Comparison of ENCODE assay signal across 13 mouse cellular contexts in the genomic region with DNA sequence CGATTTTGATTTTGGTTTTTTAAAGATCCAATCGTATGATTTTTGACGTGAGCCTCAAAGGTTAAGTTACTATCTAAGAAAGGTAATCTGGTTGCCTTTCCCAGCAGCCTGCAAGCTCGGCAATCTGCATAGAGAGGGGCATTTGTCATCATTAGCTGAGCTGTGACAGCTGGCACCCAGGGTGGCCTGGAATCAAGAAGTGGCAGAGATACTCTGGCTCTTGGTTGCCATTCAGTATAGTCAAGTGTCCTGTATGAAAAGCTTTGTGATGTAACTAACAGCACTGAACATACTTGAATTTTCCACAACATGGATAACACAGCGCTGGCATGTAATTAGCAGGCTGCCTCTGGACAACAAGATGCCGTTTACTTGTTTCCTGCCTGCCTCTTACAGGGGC. TPM values are rescaled to one million over a fixed set of nuclear protein-coding genes. Genes with fewer than 3 reads are reported as not detected.
DNase-seq lines count a peak whose midpoint lies in the region; ATAC-seq and TF ChIP-seq lines count a peak whose summit lies in the region.
"Had no signal": no experiment of that assay in that cellular context is flagged by ENCODE, and none has a peak within 500 bp of the region (broad histone marks: within the 10 kb centered on the region; RNA-seq: fewer than 3 reads in every experiment).

No protein-coding gene starts in this region.

- peaks cover 19% of the 10 kb centered on the region for H3K4me1 ChIP-seq in midbrain, embryonic 15.5 days
- no peaks in the 10 kb centered on the region for H3K4me1 ChIP-seq in kidney, embryonic 14.5 days (ENCODE audit: control insufficient read depth, insufficient read depth, low read length)
- H3K4me1 ChIP-seq: heart, embryonic 12.5 days; liver, embryonic 12.5 days had no signal

- no peak overlapping the region for H3K4me3 ChIP-seq in gastrocnemius, adult 2 months
- H3K4me3 ChIP-seq in midbrain, embryonic 15.5 days: no peak overlapping the region
- no peak overlapping the region for H3K4me3 ChIP-seq in kidney, embryonic 14.5 days (ENCODE audit: low read length)
- H3K4me3 ChIP-seq: embryonic facial prominence, embryonic 13.5 days; heart, embryonic 12.5 days; liver, embryonic 12.5 days had no signal

- intact Hi-C loops in gastrocnemius, adult 2 months (cut with DNase I): no loop called here

- no peak overlapping the region; the same call in 1 of the 2 replicates for H3K4me2 ChIP-seq in midbrain, embryonic 15.5 days
- H3K4me2 ChIP-seq in kidney, embryonic 14.5 days (replicated peaks; ENCODE audit: low read depth, low read length): no peak overlapping the region
- H3K4me2 ChIP-seq: embryonic facial prominence, embryonic 13.5 days; heart, embryonic 12.5 days; liver, embryonic 12.5 days had no signal

- DNase-seq in gastrocnemius, adult 2 months: peak; percentile 64
- no peak for DNase-seq in gastrocnemius, adult 8-10 months (ENCODE audit: low spot score in 2 of 2)
- peak; percentile 58 for DNase-seq in cerebellum, adult 11 months
- DNase-seq in cerebellum, postnatal 14 days: peak; percentile 77 to 78
- no peak for DNase-seq in ovary, postnatal 14 days (ENCODE audit: low spot score)
- DNase-seq: kidney, postnatal 10 days; lung, postnatal 14 days; right cerebral cortex, adult 18-20 months had no signal

- H3K27ac ChIP-seq in gastrocnemius, adult 2 months: no peak overlapping the region
- H3K27ac ChIP-seq in midbrain, embryonic 15.5 days: peak overlapping the region; percentile 72
- no peak overlapping the region for H3K27ac ChIP-seq in kidney, embryonic 14.5 days (ENCODE audit: low read depth, low read length)
- H3K27ac ChIP-seq: embryonic facial prominence, embryonic 13.5 days; liver, embryonic 12.5 days had no signal

- no peak overlapping the region for H3K9ac ChIP-seq in midbrain, embryonic 15.5 days
- H3K9ac ChIP-seq in kidney, embryonic 14.5 days (ENCODE audit: low read depth, low read length): no peak overlapping the region
- H3K9ac ChIP-seq: embryonic facial prominence, embryonic 13.5 days; heart, embryonic 12.5 days; liver, embryonic 12.5 days had no signal

- TF ChIP-seq CTCF in gastrocnemius, adult 2 months (IDR thresholded peaks at IDR 0.05): no peak

- H3K27me3 ChIP-seq in midbrain, embryonic 15.5 days (replicated peaks): no peaks in the 10 kb centered on the region
- peaks cover 10% of the 10 kb centered on the region; the same call in 1 of the 2 replicates for H3K27me3 ChIP-seq in kidney, embryonic 14.5 days (ENCODE audit: control insufficient read depth, insufficient read depth, low read length)

- 0 out of 2 replicates have a peak, but pooled peaks have one; percentile 40 for ATAC-seq in midbrain, embryonic 15.5 days (replicated peaks)
- no peak for ATAC-seq in kidney, embryonic 14.5 days (ENCODE audit: low FRiP score, low TSS enrichment)
- ATAC-seq: liver, embryonic 12.5 days had no signal

- no peaks in the 10 kb centered on the region for H3K9me3 ChIP-seq in midbrain, embryonic 15.5 days
- H3K9me3 ChIP-seq in kidney, embryonic 14.5 days (ENCODE audit: control insufficient read depth, low read length): no peaks in the 10 kb centered on the region
- H3K9me3 ChIP-seq: embryonic facial prominence, embryonic 13.5 days; heart, embryonic 12.5 days; liver, embryonic 12.5 days had no signal

- no peaks in the 10 kb centered on the region for H3K36me3 ChIP-seq in midbrain, embryonic 15.5 days (replicated peaks)
- H3K36me3 ChIP-seq in kidney, embryonic 14.5 days (ENCODE audit: control insufficient read depth, insufficient read depth, low read length): no peaks in the 10 kb centered on the region
- H3K36me3 ChIP-seq: heart, embryonic 12.5 days; liver, embryonic 12.5 days had no signal

- WGBS in midbrain, embryonic 15.5 days: 39% methylated on average over 6 of the region's 6 CpGs
- 50% methylated on average over 6 of the region's 6 CpGs for WGBS in kidney, embryonic 14.5 days

RNA-seq across cellular contexts. Expression of a gene that starts 8.1 kb away (rescaled TPM):
- total RNA-seq in gastrocnemius, adult 2 months (2021): 1 to 10 TPM in 1 of 2 experiments, under 1 TPM in 1; 0.86 to 3.7 TPM
- 1 to 10 TPM; 1.7 to 3.0 (median 2.4) TPM for total RNA-seq in gastrocnemius, adult 8-10 months (2022)
- 159 and 172 TPM in 2 replicates for polyA plus RNA-seq in midbrain, embryonic 15.5 days (2015; fragmentation: Nextera tagmentation; extraction: Ambion mirVana)
- polyA plus RNA-seq in kidney, embryonic 14.5 days (2014; fragmentation: Nextera tagmentation; extraction: Ambion mirVana): 0.63 and 0.87 TPM in 2 replicates

Comparison
In these comparisons a context has a peak if more than half of its experiments do, and no peak if none do; other contexts are left out.
1. DNase-seq: peak in gastrocnemius, adult 2 months (single experiment), cerebellum, adult 11 months (single experiment) and cerebellum, postnatal 14 days (2 of 2); none in gastrocnemius, adult 8-10 months (0 of 2) and ovary, postnatal 14 days (single experiment).